In genomic region chr8:115764551-115764950, GRCm38 (mm10) we compare ENCODE assay signal across 12 mouse cellular contexts. TPM values are rescaled to one million over a fixed set of nuclear protein-coding genes. Genes with fewer than 3 reads are reported as not detected.
DNase-seq lines count a peak whose midpoint lies in the region; ATAC-seq and TF ChIP-seq lines count a peak whose summit lies in the region.
"Had no signal": no experiment of that assay in that cellular context is flagged by ENCODE, and none has a peak within 500 bp of the region (broad histone marks: within the 10 kb centered on the region; RNA-seq: fewer than 3 reads in every experiment).

No protein-coding gene starts in this region.

- no peak for TF ChIP-seq CTCF in C2C12 (IDR thresholded peaks at IDR 0.05; ENCODE audit: control insufficient read depth, insufficient read depth, insufficient read length)

- no peaks in the 10 kb centered on the region for H3K36me3 ChIP-seq in kidney, embryonic 15.5 days
- H3K36me3 ChIP-seq in C2C12 (ENCODE audit: control insufficient read depth, insufficient read depth) = no peaks in the 10 kb centered on the region
- no peaks in the 10 kb centered on the region for H3K36me3 ChIP-seq in midbrain, embryonic 13.5 days
- H3K36me3 ChIP-seq: stomach, embryonic 15.5 days had no signal

- H3K27ac ChIP-seq in kidney, embryonic 15.5 days = no peak overlapping the region
- H3K27ac ChIP-seq in midbrain, embryonic 13.5 days = no peak overlapping the region
- H3K27ac ChIP-seq: stomach, embryonic 15.5 days had no signal

- no peaks in the 10 kb centered on the region for H3K79me2 ChIP-seq in C2C12 (ENCODE audit: control insufficient read depth, insufficient read depth)

- 80% methylated on average over 4 of the region's 4 CpGs for WGBS in kidney, embryonic 15.5 days
- WGBS in midbrain, embryonic 13.5 days = 74% methylated on average over 4 of the region's 4 CpGs

- no peak overlapping the region for H3K4me3 ChIP-seq in kidney, embryonic 15.5 days (replicated peaks)
- H3K4me3 ChIP-seq in C2C12 (ENCODE audit: insufficient read depth, poor library complexity, severe bottlenecking) = no peak overlapping the region
- no peak overlapping the region for H3K4me3 ChIP-seq in midbrain, embryonic 13.5 days (replicated peaks)
- H3K4me3 ChIP-seq: stomach, embryonic 15.5 days had no signal

- H3K79me3 ChIP-seq in C2C12 (ENCODE audit: low read depth) = no peaks in the 10 kb centered on the region

- H3ac ChIP-seq in C2C12 (ENCODE audit: control insufficient read depth, insufficient read length, low read depth) = no peak overlapping the region

- H3K27me3 ChIP-seq in kidney, embryonic 15.5 days = no peaks in the 10 kb centered on the region
- H3K27me3 ChIP-seq in C2C12 (ENCODE audit: control insufficient read depth, insufficient read depth, insufficient read length) = no peaks in the 10 kb centered on the region
- H3K27me3 ChIP-seq in midbrain, embryonic 13.5 days = no peaks in the 10 kb centered on the region
- H3K27me3 ChIP-seq: stomach, embryonic 15.5 days had no signal

- no peak overlapping the region for H3K9ac ChIP-seq in kidney, embryonic 15.5 days
- no peak overlapping the region for H3K9ac ChIP-seq in midbrain, embryonic 13.5 days (replicated peaks)
- H3K9ac ChIP-seq: stomach, embryonic 15.5 days had no signal

- H3K9me3 ChIP-seq in kidney, embryonic 15.5 days (replicated peaks) = no peaks in the 10 kb centered on the region
- no peaks in the 10 kb centered on the region for H3K9me3 ChIP-seq in midbrain, embryonic 13.5 days
- H3K9me3 ChIP-seq: stomach, embryonic 15.5 days had no signal

- peak; percentile 62 for DNase-seq in kidney, adult 11 months
- DNase-seq in adrenal gland, postnatal 25 days = peak; percentile 76
- peak; percentile 71 to 74 for DNase-seq in cerebellum, postnatal 36 days
- DNase-seq: gastrocnemius, postnatal 10 days; lung, postnatal 14 days had no signal

- peaks cover 14% of the 10 kb centered on the region for H3K4me1 ChIP-seq in kidney, embryonic 15.5 days
- peaks cover 8% of the 10 kb centered on the region for H3K4me1 ChIP-seq in midbrain, embryonic 13.5 days (replicated peaks)

- no peak for ATAC-seq in kidney, embryonic 15.5 days (replicated peaks; ENCODE audit: low FRiP score)
- no peak for ATAC-seq in megakaryocyte-erythroid progenitor cell, adult 5-6 weeks (replicated peaks; ENCODE audit: low FRiP score, low TSS enrichment, poor library complexity, severe bottlenecking)
- no peak for ATAC-seq in megakaryocyte, adult 5-6 weeks (ENCODE audit: poor library complexity, severe bottlenecking)
- no peak for ATAC-seq in midbrain, embryonic 13.5 days
- ATAC-seq: CD4-positive, CD25-positive, alpha-beta regulatory T cell, adult 4 months had no signal

- H3K4me2 ChIP-seq in kidney, embryonic 15.5 days = no peak overlapping the region
- no peak overlapping the region for H3K4me2 ChIP-seq in midbrain, embryonic 13.5 days (replicated peaks)
- H3K4me2 ChIP-seq: stomach, embryonic 15.5 days had no signal

TF ChIP-seq in C2C12, 6 proteins besides CTCF, POLR2A, EP300 and RAD21:
- TF ChIP-seq MAX (IDR thresholded peaks at IDR 0.05) (no peak), MYOD1 (IDR thresholded peaks at IDR 0.05; ENCODE audit: control insufficient read depth, insufficient read length, low read depth) (peak; percentile 16), CEBPB (IDR thresholded peaks at IDR 0.05; ENCODE audit: low read depth) (peak; percentile 11)

RNA-seq across cellular contexts. Expression of gene Maf, which starts 57.0 kb away (rescaled TPM):
- 8.6 and 9.9 TPM in 2 replicates for polyA plus RNA-seq in kidney, embryonic 15.5 days (2015; fragmentation: Nextera tagmentation; extraction: Ambion mirVana)
- 0.60 TPM for polyA plus RNA-seq in C2C12 (2012; fragmentation: generic; extraction: Trizol)
- 23.7 and 27.3 TPM in 2 replicates for total RNA-seq in adrenal gland, postnatal 25 days (2021)
- 0.46 and 0.67 TPM in 2 replicates for total RNA-seq in megakaryocyte-erythroid progenitor cell, adult 5-6 weeks (2014; fragmentation: Nextera tagmentation)
- 0.23 and 0.56 TPM in 2 replicates for total RNA-seq in megakaryocyte-erythroid progenitor cell, adult 5-6 weeks (2017)
- total RNA-seq in megakaryocyte, adult 5-6 weeks (2015) = 3.9 and 4.6 TPM in 2 replicates
- 1.8 and 2.0 TPM in 2 replicates for total RNA-seq in megakaryocyte, adult 5-6 weeks (2017)
- polyA plus RNA-seq in midbrain, embryonic 13.5 days (2015; fragmentation: Nextera tagmentation; extraction: Ambion mirVana) = 5.0 and 5.6 TPM in 2 replicates
